Mouse (Mus musculus) hindbrain, embryonic 15.5 days (tissue): Measurements from ENCODE around the gene Slc25a26. TPM values are rescaled to one million over a fixed set of nuclear protein-coding genes. Genes with fewer than 3 reads are reported as not detected.

Experiments used
- ATAC-seq: fragments of 200-750 bp; cut with Nextera tagmentation; 2 replicates; pipeline ENCODE4 v1.8.0; 2017; ENCODE audit warnings: low read depth, moderate number of reproducible peaks, moderate TSS enrichment; ENCODE audit not compliant: low FRiP score
- H3K27ac ChIP-seq: fragments of 300-500 bp; sonication (generic); replicated peaks from 2 replicates; pipeline ENCODE4 v1.5.1; 2015; ENCODE audit warnings: mild to moderate bottlenecking, inconsistent platforms
- H3K27me3 ChIP-seq: fragments of 300-500 bp; sonication (generic); 2 replicates; pipeline ENCODE4 v1.6.1; 2015; ENCODE audit warnings: control low read depth, inconsistent platforms
- H3K36me3 ChIP-seq: fragments of 300-500 bp; sonication (generic); 2 replicates; pipeline ENCODE4 v1.6.1; 2015; ENCODE audit warnings: control low read depth, inconsistent platforms
- H3K4me1 ChIP-seq: fragments of 300-500 bp; sonication (generic); replicated peaks from 2 replicates; pipeline ENCODE4 v1.6.1; 2015; ENCODE audit warnings: control low read depth, inconsistent platforms
- H3K4me2 ChIP-seq: fragments of 300-500 bp; sonication (generic); 2 replicates; pipeline ENCODE4 v1.6.1; 2015; ENCODE audit warnings: moderate library complexity, mild to moderate bottlenecking, inconsistent platforms
- H3K4me3 ChIP-seq: fragments of 300-500 bp; sonication (generic); 2 replicates; pipeline ENCODE4 v1.5.1; 2015; ENCODE audit warnings: mild to moderate bottlenecking, inconsistent platforms
- H3K9ac ChIP-seq: fragments of 300-500 bp; sonication (generic); 2 replicates; pipeline ENCODE4 v1.6.1; 2015; ENCODE audit warnings: inconsistent platforms
- H3K9me3 ChIP-seq: fragments of 300-500 bp; sonication (generic); 2 replicates; pipeline ENCODE4 v1.6.1; 2016; ENCODE audit warnings: control low read depth, inconsistent platforms
- WGBS: fragments of 180-500 bp; shearing (Covaris S2); methylation state at CpG from one replicate; pipeline ENCODE4 v1.1.7; 2015; 5-methylcytosine and 5-hydroxymethylcytosine counted together
- polyA plus RNA-seq: library from polyadenylated mRNA; unstranded; fragments of >200 nt; fragmentation: Nextera tagmentation; extraction: Ambion mirVana; gene quantifications from 2 replicates; pipeline ENCODE4 v1.2.1, GENCODE M21; 2015

Gene Slc25a26
- polyA plus RNA-seq, 1 experiment from 2014 or later: 10.1 TPM

DNA sequence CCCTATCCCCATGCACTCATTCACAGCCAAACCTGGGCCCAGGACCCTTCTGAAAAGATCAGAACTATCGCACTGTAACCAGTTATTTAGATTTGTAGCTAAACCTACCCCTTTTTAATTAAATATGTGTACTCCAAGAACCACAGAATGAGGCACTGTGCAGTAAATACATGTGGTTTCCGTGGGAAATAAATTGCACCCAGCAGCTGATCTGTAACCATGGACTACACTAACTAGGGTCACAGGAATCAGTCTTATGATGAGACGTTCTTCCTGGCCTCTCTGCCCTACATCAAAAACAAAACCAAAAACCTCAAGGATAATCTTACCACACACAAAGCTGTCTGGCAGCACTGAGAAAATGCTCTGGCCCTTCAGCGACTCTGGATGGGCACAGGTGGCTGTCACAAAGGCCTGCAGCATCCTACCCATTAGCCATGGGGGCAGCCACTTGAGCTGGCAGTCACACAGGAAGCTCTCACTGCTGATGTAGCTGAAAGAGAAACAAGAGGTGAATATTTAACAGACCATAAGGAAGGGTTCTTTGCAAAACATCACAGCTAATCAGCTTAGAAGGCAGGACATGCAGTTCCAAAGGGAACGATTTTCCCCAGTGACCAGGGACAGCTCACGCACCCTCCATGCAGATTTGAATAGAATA is 113.2 kb downstream of the Slc25a26 start:
- no peak for ATAC-seq
- no peak overlapping the region for H3K27ac ChIP-seq
- 63% methylated on average over 6 of the region's 6 CpGs for WGBS
- no peak overlapping the region for H3K4me2 ChIP-seq
- H3K9ac ChIP-seq: no peak overlapping the region
- no peaks in the 10 kb centered on the region for H3K9me3 ChIP-seq
- H3K27me3 ChIP-seq: no peaks in the 10 kb centered on the region
- H3K4me3 ChIP-seq: no peak overlapping the region
- H3K4me1 ChIP-seq: peaks cover 2% of the 10 kb centered on the region; the same call in 1 of the 2 replicates
- peaks cover 24% of the 10 kb centered on the region for H3K36me3 ChIP-seq

DNA sequence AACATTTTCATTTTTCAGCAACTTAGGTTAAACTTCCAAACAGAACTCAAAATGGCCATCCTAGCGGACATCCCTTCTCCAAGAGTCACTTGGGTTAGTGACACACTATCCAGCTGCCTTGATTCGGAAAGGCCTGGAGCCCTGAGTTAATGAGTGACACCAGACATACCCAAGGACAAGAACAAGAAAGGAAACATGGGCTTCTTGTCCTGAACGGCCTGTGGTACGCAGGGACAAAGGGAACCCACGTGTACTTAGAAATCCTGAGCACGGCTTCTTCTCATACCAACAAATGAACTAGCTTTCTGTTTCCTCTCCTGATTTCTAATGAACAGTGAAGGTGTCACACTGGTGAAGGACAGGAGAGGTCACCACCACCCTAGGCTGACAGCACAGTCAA is 114.2 kb downstream of the Slc25a26 start:
- no peak for ATAC-seq
- Histone ChIP-seq H3K27me3 (no peaks in the 10 kb centered on the region), H3K27ac (no peak overlapping the region), H3K36me3 (peaks cover 21% of the 10 kb centered on the region), H3K4me1 (peaks cover 2% of the 10 kb centered on the region; the same call in 1 of the 2 replicates), H3K9me3 (no peaks in the 10 kb centered on the region), H3K9ac (no peak overlapping the region), H3K4me3 (no peak overlapping the region), H3K4me2 (no peak overlapping the region)
- WGBS: 92% methylated on average over 6 of the region's 6 CpGs

DNA sequence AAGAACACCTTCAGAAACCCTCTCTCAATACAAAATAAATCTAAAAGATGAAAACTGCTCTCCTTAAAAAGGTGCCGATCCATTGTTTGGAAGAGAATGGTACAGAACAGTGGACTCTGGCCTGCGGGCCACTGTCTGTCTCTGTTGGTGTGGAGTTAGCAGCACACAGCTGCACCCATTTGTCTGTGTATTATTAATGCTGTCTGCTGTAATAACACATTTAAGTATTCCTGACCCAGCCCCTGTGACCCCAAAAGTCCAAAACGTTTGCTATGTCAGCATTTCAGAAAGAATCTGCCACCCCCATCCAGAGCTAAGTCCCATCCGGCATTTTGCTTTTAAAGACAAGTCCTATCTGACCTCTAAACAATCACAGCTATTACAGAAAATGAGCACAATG is 115.8 kb downstream of the Slc25a26 start:
- no peak overlapping the region for H3K9ac ChIP-seq
- no peak overlapping the region for H3K27ac ChIP-seq
- ATAC-seq: no peak
- H3K4me2 ChIP-seq: no peak overlapping the region
- no peak overlapping the region for H3K4me3 ChIP-seq
- H3K27me3 ChIP-seq: no peaks in the 10 kb centered on the region
- WGBS: 85% methylated on average over 4 of the region's 4 CpGs
- no peaks in the 10 kb centered on the region for H3K9me3 ChIP-seq
- H3K36me3 ChIP-seq: peaks cover 16% of the 10 kb centered on the region
- H3K4me1 ChIP-seq: peaks cover 2% of the 10 kb centered on the region; the same call in 1 of the 2 replicates

DNA sequence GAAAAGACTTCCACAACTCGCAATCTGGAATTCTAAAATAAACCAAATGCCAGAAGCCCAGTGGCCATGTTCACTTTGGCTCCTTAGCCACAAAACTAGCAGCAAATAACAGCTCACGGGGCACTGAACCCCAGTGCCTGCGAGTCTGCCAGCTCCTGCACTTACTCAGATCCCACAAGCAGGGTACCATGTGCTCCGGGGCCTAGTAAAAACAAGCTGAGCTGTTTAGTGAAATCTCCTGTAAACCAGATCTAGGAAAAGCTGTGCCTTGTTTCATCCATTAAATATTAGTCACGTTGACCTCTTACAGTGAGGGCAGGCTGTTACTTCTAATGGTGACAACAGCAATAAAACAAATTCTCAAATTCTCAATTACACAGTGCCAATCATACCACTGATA is 118.5 kb downstream of the Slc25a26 start:
- 81% methylated on average over 5 of the region's 5 CpGs for WGBS
- Histone ChIP-seq H3K4me1 (peaks cover 2% of the 10 kb centered on the region; the same call in 1 of the 2 replicates), H3K4me3 (no peak overlapping the region), H3K9me3 (no peaks in the 10 kb centered on the region), H3K4me2 (no peak overlapping the region), H3K27me3 (no peaks in the 10 kb centered on the region), H3K9ac (no peak overlapping the region), H3K36me3 (peaks cover 17% of the 10 kb centered on the region), H3K27ac (0 out of 2 replicates have a peak overlapping the region, but pooled peaks have one; percentile 24)
- no peak for ATAC-seq

DNA sequence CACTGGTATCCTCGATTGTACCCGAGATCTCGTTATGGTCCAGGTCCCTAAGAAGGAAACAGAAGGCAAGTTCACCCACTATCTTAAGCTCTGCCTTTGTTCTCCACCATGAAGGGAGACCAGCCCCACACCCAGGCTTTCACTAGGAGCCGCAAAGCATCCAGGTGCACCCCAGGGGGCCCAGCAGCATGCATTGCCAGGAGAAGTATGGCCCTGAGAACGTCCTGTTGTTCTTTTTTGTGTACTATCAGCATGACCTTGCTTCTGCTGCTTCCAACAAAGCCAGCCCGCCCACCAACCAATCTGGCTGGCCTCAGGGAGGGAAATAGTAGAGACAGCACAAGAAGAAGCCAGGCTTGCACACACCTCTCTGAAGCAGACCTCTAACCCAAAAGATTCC is 120.2 kb downstream of the Slc25a26 start:
- ATAC-seq: no peak
- WGBS: 70% methylated on average over 6 of the region's 6 CpGs
- peaks cover 20% of the 10 kb centered on the region for H3K36me3 ChIP-seq

DNA sequence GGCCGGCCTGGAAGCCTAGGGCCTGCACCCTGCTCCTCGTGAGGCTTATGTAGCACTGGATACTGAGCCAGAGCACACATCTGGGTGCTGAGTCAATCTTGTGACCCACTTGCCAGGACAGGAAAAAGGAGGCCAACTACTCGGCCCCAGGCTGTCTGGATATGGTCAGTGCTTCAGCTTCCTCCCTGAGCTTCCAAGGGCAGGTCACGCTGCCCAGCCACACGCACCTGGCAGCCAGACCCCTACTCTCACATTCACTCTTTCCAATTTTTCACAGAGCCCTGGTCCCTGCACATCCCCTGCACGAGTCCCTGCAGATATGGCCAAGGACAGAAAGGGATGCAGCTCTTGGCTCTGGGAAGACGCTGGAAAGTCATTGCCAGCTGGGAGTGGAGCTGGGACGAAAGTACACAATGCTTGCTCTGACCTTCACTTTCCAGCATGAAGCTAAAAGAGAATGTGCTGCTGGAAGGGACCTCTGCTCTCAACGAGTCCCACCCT is 120.7 kb downstream of the Slc25a26 start:
- H3K27ac ChIP-seq: no peak overlapping the region
- peaks cover 20% of the 10 kb centered on the region; the same call in 1 of the 2 replicates for H3K36me3 ChIP-seq
- no peak for ATAC-seq
- 85% methylated on average over 9 of the region's 9 CpGs for WGBS
- peaks cover 7% of the 10 kb centered on the region for H3K4me1 ChIP-seq
- H3K4me2 ChIP-seq: no peak overlapping the region
- no peaks in the 10 kb centered on the region for H3K27me3 ChIP-seq
- H3K4me3 ChIP-seq: no peak overlapping the region
- H3K9me3 ChIP-seq: no peaks in the 10 kb centered on the region
- H3K9ac ChIP-seq: no peak overlapping the region

More for the DNA sequence above, 120.2 kb downstream of the Slc25a26 start:
- Histone ChIP-seq H3K9ac (no peak overlapping the region), H3K9me3 (no peaks in the 10 kb centered on the region), H3K4me1 (peaks cover 2% of the 10 kb centered on the region), H3K4me2 (no peak overlapping the region), H3K27ac (0 out of 2 replicates have a peak overlapping the region, but pooled peaks have one; percentile 17), H3K4me3 (no peak overlapping the region), H3K27me3 (no peaks in the 10 kb centered on the region)

DNA sequence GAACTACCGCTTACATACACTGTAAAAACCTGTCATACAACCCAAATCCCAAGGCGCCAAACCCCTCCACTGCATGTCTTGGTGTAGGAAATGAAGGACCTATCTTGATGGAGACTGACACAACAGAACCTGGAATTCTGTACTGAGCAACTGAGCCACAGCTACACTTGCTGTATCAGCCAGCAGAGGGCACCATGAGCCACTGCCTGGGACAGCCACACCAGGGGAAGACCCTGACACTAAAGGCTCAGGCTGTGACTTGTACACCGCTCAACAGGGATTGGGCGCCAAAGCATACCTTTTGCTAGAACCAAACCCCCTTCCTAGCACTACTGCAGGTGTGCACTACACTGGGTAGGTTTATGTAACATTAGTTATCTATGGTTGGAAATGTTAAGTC is 122.9 kb downstream of the Slc25a26 start:
- H3K4me3 ChIP-seq: no peak overlapping the region
- WGBS: 83% methylated on average over 4 of the region's 4 CpGs
- H3K27me3 ChIP-seq: no peaks in the 10 kb centered on the region
- H3K27ac ChIP-seq: no peak overlapping the region
- H3K9me3 ChIP-seq: no peaks in the 10 kb centered on the region
- no peak overlapping the region for H3K4me2 ChIP-seq
- H3K36me3 ChIP-seq: peaks cover 20% of the 10 kb centered on the region; the same call in 1 of the 2 replicates
- ATAC-seq: 0 out of 2 replicates have a peak, but pooled peaks have one; percentile 31
- peaks cover 27% of the 10 kb centered on the region for H3K4me1 ChIP-seq
- H3K9ac ChIP-seq: no peak overlapping the region

DNA sequence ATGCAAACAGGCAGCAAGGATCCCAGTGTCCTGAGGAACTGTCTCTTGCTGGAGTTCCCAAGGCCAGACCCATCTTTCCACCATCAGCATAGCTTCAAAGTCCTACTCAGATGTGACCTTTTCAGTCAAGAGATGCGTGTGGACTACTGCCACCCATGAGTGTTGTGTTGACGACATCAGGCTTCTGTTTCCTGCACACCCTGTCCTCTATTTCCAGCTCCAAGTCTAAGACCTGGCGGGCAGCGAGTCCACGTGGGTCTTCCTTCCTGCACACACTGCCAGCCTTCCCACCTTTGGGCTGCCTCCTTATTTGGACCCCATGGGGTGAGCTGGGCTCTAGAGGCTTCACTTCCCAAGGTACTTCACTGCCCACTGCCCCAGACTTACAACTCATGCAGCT is 124.4 kb downstream of the Slc25a26 start:
- 92% methylated on average over 5 of the region's 5 CpGs for WGBS
- no peak overlapping the region for H3K4me3 ChIP-seq
- ATAC-seq: no peak
- peaks cover 17% of the 10 kb centered on the region; the same call in 1 of the 2 replicates for H3K36me3 ChIP-seq
- H3K27ac ChIP-seq: no peak overlapping the region
- H3K27me3 ChIP-seq: no peaks in the 10 kb centered on the region
- no peaks in the 10 kb centered on the region for H3K9me3 ChIP-seq
- H3K9ac ChIP-seq: no peak overlapping the region
- peaks cover 37% of the 10 kb centered on the region for H3K4me1 ChIP-seq
- no peak overlapping the region for H3K4me2 ChIP-seq

DNA sequence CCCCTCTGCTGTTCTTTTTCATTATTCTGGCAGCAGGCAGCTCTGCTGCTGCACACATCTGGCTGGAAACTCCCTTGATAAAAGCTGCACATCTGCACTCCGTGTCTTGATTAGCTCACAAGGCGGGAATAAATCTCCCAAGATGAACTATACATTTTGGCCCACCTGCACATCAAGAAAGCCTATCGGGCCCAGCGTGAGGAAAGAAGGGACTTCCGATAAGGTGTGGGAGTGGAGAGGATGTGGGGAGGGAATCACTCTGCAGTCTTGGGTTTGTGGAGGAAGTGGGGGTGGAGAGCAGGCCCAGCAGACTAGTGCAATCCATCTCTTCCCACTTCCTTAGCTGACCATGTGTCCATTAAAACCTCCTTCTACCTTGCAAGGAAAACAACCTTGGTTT is 125.8 kb downstream of the Slc25a26 start:
- Histone ChIP-seq H3K9me3 (no peaks in the 10 kb centered on the region), H3K4me3 (no peak overlapping the region), H3K27ac (peak overlapping the region; percentile 32), H3K9ac (no peak overlapping the region), H3K4me2 (no peak overlapping the region), H3K36me3 (peaks cover 11% of the 10 kb centered on the region; the same call in 1 of the 2 replicates), H3K4me1 (peaks cover 43% of the 10 kb centered on the region), H3K27me3 (no peaks in the 10 kb centered on the region)
- 56% methylated on average over 5 of the region's 5 CpGs for WGBS
- ATAC-seq: no peak

DNA sequence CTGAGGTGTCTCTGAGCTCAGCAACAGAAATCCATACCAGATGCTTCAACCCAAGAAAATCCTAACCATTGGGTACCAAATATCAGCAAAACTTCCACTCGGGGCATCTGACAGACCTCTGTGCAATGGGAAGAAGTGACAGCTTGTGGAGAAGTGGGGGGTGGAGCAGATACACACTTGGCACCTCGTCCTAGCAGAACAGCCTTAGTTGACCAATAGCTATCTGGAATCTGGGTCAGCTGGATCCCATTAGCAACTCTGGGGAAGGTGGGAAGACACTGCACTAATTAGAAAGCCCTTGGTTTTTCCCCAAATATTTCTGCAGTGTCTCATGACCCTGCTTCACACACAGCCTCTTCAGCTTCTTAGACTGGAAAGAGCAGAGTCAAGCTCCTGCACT is 126.7 kb downstream of the Slc25a26 start:
- no peak for ATAC-seq
- Histone ChIP-seq H3K27me3 (no peaks in the 10 kb centered on the region), H3K4me2 (no peak overlapping the region), H3K9me3 (no peaks in the 10 kb centered on the region), H3K27ac (peak overlapping the region; percentile 32), H3K9ac (no peak overlapping the region), H3K4me1 (peaks cover 43% of the 10 kb centered on the region), H3K36me3 (peaks cover 11% of the 10 kb centered on the region; the same call in 1 of the 2 replicates), H3K4me3 (no peak overlapping the region)
- WGBS: 51% methylated on average over 2 of the region's 2 CpGs

DNA sequence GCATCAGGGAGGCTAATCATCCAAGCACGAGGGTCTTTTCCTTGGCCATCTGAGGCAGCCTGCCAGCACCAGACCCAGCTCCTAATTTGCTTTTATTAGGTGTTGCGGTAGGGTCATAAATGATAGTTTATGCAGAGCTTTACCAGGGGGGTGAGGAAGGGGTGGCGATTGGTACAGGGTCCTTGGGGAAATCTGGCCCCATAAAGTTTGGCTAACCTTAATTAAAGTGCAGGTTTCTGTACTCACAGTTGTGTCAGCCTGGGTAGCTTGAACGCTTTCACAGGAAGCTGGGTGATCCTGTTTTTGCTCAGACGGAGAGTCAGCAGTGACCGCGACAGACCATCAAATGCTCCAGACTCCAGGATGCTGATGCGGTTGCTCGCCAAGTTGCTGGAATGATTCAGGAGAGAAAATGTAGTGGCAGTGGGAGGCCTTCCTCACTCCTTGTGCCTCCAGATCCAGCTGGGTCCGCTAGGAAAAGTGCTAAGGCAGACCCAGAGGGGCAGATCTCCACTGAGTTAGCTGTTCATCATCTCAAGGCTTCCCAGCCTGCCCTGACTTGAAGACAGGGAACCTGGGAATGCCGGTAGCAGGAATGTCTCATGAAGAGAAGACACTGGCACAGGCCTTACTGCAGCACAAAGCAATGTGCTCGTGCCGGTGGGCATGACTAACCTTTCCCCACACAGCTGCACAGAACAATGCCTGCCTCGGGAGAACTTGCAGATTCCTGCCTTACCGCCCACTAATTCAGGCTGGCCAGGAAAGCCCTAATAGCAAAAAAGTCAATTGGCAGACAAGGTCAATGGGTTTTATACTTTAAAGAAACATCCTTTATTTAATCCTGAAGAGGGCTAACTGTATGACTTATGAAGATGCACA is 127.8 kb downstream of the Slc25a26 start:
- Histone ChIP-seq H3K27ac (peak overlapping the region; percentile 59), H3K27me3 (no peaks in the 10 kb centered on the region), H3K9me3 (no peaks in the 10 kb centered on the region), H3K4me2 (no peak overlapping the region), H3K4me3 (no peak overlapping the region), H3K36me3 (peaks cover 3% of the 10 kb centered on the region; the same call in 1 of the 2 replicates), H3K4me1 (peaks cover 47% of the 10 kb centered on the region), H3K9ac (no peak overlapping the region)
- WGBS: 40% methylated on average over 15 of the region's 15 CpGs
- ATAC-seq: no peak

DNA sequence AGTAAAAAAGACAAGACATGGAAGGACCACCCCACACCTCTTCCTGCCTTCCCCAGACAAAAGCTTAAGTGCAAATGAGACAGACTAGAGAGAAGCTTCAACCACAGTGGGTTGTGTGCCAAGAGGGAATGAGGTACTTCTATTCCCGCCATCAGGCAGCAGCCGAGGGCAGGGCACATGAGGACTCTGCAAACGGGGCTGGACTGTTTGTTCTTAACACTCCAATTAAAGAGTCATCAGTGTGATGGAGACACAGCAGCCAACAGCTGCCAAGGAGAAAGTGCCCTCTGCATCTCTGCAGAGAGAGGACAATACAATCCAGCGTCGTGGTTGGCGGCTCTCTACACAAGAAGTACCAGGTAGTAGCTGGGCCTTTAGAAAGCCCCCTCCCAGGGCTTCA is 128.7 kb downstream of the Slc25a26 start:
- H3K27me3 ChIP-seq: no peaks in the 10 kb centered on the region
- no peaks in the 10 kb centered on the region for H3K9me3 ChIP-seq
- H3K9ac ChIP-seq: no peak overlapping the region
- H3K4me2 ChIP-seq: no peak overlapping the region
- H3K27ac ChIP-seq: peak overlapping the region; percentile 78
- no peak overlapping the region for H3K4me3 ChIP-seq
- peaks cover 3% of the 10 kb centered on the region; the same call in 1 of the 2 replicates for H3K36me3 ChIP-seq
- peaks cover 47% of the 10 kb centered on the region for H3K4me1 ChIP-seq
- ATAC-seq: no peak
- 58% methylated on average over 6 of the region's 6 CpGs for WGBS
